Mouse (Mus musculus) kidney, adult 10 weeks (tissue): ENCODE results near the gene Crp. TPM values are rescaled to one million over a fixed set of nuclear protein-coding genes. Genes with fewer than 3 reads are reported as not detected.

Source experiments
- polyA plus RNA-seq: library from polyadenylated mRNA; stranded (reverse); fragments of 350-450 nt; fragmentation: Illumina TruSeq; extraction: RNeasy Lipid Tissue Mini Kit (QIAGEN cat#74804); gene quantifications from one replicate; pipeline ENCODE4 v1.2.3, GENCODE M21; 2014; ENCODE audit warnings: low read depth, low replicate concordance

Gene Crp
- polyA plus RNA-seq = 0.53 TPM

DNA sequence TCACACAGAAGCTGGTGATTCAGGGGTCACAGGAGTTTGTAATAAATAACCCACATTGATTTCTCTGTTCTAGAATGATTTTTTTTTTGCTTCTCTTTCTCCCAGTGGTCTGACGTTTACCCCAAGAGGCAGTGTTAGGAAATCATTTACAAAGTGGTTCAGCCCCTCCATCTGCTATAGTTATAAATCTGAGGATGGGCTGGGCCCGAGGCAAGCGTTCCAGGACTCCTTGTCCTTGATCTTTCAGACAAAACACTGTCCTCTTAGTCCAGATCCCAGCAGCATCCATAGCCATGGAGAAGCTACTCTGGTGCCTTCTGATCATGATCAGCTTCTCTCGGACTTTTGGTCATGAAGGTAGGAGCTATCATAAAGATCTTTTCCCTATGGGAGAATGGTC is at the start of gene Crp:
Gene Crp, plus strand, starts transcription at position 212 of the 400 bp plus-strand sequence.

Other genes with a start within 250 kb of the Crp start
- gene Slamf9, start 222.7 kb upstream of the Crp start, polyA plus RNA-seq = 6.0 TPM
- gene Igsf9, start 216.3 kb upstream of the Crp start, polyA plus RNA-seq = 0.40 TPM
- gene Tagln2, start 198.0 kb upstream of the Crp start, polyA plus RNA-seq = 26.8 TPM
- gene Cfap45, start 177.3 kb upstream of the Crp start, polyA plus RNA-seq = not detected
- gene Vsig8, start 142.1 kb upstream of the Crp start, polyA plus RNA-seq = not detected
- gene Slamf8, start 107.5 kb upstream of the Crp start, polyA plus RNA-seq = 0.28 TPM
- not detected for gene Fcrl6, start 95.5 kb upstream of the Crp start, polyA plus RNA-seq
- gene Dusp23, start 65.1 kb upstream of the Crp start, polyA plus RNA-seq = 3.6 TPM
- gene Apcs, start 197.0 kb downstream of the Crp start, polyA plus RNA-seq = not detected